Mouse (Mus musculus): Measurements from ENCODE around the gene Rhot1.

DNA sequence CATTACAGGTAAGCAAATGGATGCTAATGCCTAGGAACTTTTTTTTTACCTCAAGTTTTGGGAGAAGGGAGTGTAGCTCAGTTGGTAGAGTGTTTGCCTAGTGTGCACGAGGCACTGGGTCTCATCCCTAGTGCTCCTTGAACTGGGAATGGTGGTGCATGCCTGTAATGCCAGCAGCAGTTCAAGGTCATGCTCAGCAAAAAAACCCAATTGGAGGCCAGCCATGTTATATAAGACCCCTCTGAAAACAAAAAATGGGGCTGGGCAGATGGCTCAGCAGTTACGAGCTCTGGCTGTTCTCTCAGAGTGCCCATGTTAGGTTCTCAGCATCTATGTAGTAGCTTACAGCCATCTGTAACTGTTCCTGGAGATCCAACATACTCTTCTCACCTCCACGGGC is 39.7 kb downstream of the Rhot1 start:
- no peak for TF ChIP-seq CTCF (IDR thresholded peaks at IDR 0.05; ENCODE audit: control insufficient read depth, insufficient read depth, insufficient replicate concordance, low read depth, low read length)
- TF ChIP-seq POLR2A (IDR thresholded peaks at IDR 0.05; ENCODE audit: control insufficient read depth, low read depth, low read length), result no peak
